Mouse (Mus musculus) lung, embryonic 14.5 days (tissue): ENCODE results near the gene Cbr1. TPM values are rescaled to one million over a fixed set of nuclear protein-coding genes. Genes with fewer than 3 reads are reported as not detected.

Source experiments
- ATAC-seq: fragments of 200-750 bp; cut with Nextera tagmentation; 2 replicates; pipeline ENCODE4 v1.8.0; 2017; ENCODE audit warnings: mild to moderate bottlenecking, moderate TSS enrichment, moderate library complexity; ENCODE audit not compliant: insufficient read depth
- DNase-seq: peaks from one replicate; pipeline ENCODE4 v3.0.0-alpha.2; 2015
- H3K27ac ChIP-seq: fragments of 300-500 bp; sonication (generic); 2 replicates; pipeline ENCODE4 v1.5.1; 2014; ENCODE audit warnings: low read depth, mild to moderate bottlenecking, moderate library complexity
- H3K27me3 ChIP-seq: fragments of 300-500 bp; sonication (generic); 2 replicates; pipeline ENCODE4 v1.6.1; 2014; ENCODE audit warnings: low read length, control low read depth; ENCODE audit not compliant: insufficient read depth
- H3K36me3 ChIP-seq: fragments of 300-500 bp; sonication (generic); 2 replicates; pipeline ENCODE4 v1.6.1; 2014; ENCODE audit warnings: control low read depth; ENCODE audit not compliant: insufficient read depth
- H3K4me1 ChIP-seq: fragments of 300-500 bp; sonication (generic); 2 replicates; pipeline ENCODE4 v1.6.1; 2014; ENCODE audit warnings: antibody characterized with exemption, control low read depth; ENCODE audit not compliant: insufficient read depth
- H3K4me2 ChIP-seq: fragments of 300-500 bp; sonication (generic); 2 replicates; pipeline ENCODE4 v1.6.1; 2014; ENCODE audit warnings: mild to moderate bottlenecking
- H3K4me3 ChIP-seq: fragments of 300-500 bp; sonication (generic); 2 replicates; pipeline ENCODE4 v1.5.1; 2014; ENCODE audit warnings: low read depth, low read length
- H3K9ac ChIP-seq: fragments of 300-500 bp; sonication (generic); 2 replicates; pipeline ENCODE4 v1.6.1; 2014
- H3K9me3 ChIP-seq: fragments of 300-500 bp; sonication (generic); 2 replicates; pipeline ENCODE4 v1.6.1; 2016; ENCODE audit warnings: low read depth, low read length, control low read depth
- CTCF ChIP-seq: IDR thresholded peaks from 2 replicates; pipeline ENCODE4 v1.5.1; 2016; ENCODE audit warnings: antibody characterized with exemption, low read depth
- WGBS: fragments of 180-500 bp; shearing (Covaris S2); extraction: QIAGEN DNeasy Blood & Tissue Kit; methylation state at CpG from one replicate; pipeline ENCODE4 v1.1.7; 2014; 5-methylcytosine and 5-hydroxymethylcytosine counted together
- polyA plus RNA-seq: library from polyadenylated mRNA; unstranded; fragments of >200 nt; fragmentation: Nextera tagmentation; extraction: Ambion mirVana; gene quantifications from 2 replicates; pipeline ENCODE4 v1.2.1, GENCODE M21; 2014

The Cbr1 gene
- polyA plus RNA-seq, 1 experiment from 2014 or later = 94.3 TPM

DNA sequence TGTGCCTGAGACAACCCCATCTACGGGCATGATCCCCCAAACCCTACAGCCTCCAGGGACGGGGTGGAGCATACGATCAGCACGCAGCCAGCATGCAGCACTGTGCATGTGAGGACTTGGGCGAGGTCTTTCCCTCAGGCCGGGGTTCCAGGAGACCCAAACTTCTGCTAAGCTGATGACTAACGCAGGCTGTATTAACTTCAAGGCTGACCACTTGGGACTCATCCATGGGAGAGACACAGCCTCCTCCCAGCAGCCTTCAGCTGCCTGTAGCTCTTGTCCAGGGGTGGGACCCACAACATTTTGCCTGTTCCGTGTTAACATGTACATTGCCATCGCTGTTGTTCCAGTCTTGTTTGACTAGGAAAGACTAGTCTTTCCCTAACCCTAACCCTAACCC is 8.1 kb upstream of the Cbr1 start:
- H3K4me1 ChIP-seq = no peaks in the 10 kb centered on the region
- no peak overlapping the region for H3K27ac ChIP-seq
- TF ChIP-seq CTCF = no peak
- WGBS = 90% methylated on average over 9 of the region's 9 CpGs
- no peak overlapping the region for H3K4me3 ChIP-seq
- no peak for DNase-seq
- no peaks in the 10 kb centered on the region for H3K9me3 ChIP-seq
- H3K9ac ChIP-seq = no peak overlapping the region
- no peak for ATAC-seq
- no peaks in the 10 kb centered on the region for H3K27me3 ChIP-seq
- no peak overlapping the region for H3K4me2 ChIP-seq
- peaks cover 20% of the 10 kb centered on the region; the same call in 1 of the 2 replicates for H3K36me3 ChIP-seq

GRCm38 (mm10) chr16:93599461-93599860 is 6.2 kb upstream of the Cbr1 start:
- H3K9me3 ChIP-seq = no peaks in the 10 kb centered on the region
- TF ChIP-seq CTCF = no peak
- H3K27me3 ChIP-seq = no peaks in the 10 kb centered on the region
- WGBS = 85% methylated on average over 6 of the region's 6 CpGs
- H3K9ac ChIP-seq = no peak overlapping the region
- ATAC-seq (no peak), DNase-seq (no peak)
- H3K4me1 ChIP-seq = peaks cover 2% of the 10 kb centered on the region; the same call in 1 of the 2 replicates
- H3K36me3 ChIP-seq = peaks cover 13% of the 10 kb centered on the region; the same call in 1 of the 2 replicates
- H3K4me3 ChIP-seq = no peak overlapping the region
- no peak overlapping the region for H3K27ac ChIP-seq
- no peak overlapping the region for H3K4me2 ChIP-seq

DNA sequence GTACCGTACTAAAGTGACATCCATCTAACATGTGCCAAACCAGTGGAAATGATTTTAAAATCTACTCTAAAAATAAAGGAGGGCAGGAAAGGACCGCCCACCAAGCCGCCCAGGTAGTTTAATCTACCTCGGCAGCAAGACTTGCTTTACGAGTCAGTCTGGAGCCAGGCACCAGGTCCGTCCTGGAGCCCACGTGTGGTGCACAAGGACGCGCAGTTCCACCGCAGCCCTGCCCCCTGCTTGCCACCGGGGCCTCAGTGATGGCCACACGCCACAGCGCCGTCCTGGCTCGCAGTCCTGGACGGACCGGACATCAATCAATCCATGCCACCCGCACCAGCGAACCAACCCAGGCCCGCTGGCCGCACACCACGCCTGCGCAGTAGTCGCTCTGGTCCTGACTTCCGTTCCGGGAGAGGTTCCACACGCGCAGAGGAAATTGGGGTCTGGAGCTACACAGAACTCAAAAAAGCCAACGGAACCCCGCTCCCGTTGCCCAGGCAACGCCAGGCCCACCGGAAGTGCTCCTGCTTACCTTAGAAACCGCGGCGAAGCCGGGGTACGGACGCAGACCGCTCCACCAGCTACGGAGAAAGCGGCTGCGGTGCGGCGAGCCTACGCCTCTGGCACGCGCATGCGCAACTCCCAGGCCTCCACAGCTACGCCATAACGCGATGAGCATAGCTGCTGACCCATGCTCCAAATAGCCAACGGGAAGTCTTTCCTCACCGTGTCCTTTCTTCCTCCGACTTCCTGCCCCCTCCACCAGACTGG is 2.0 kb upstream of the Cbr1 start, which contains the start of gene Setd4:
Setd4 (minus strand) TSS at position 625 of the 774 bp plus-strand sequence.
- H3K27me3 ChIP-seq = no peaks in the 10 kb centered on the region
- 1% methylated on average over 55 of the region's 55 CpGs for WGBS
- H3K4me3 ChIP-seq = peak within 1 kb of the TSS; percentile 58
- TF ChIP-seq CTCF = peak; percentile 19; the same call in 1 of the 2 replicates
- peak; percentile 97 for DNase-seq
- H3K9me3 ChIP-seq = no peaks in the 10 kb centered on the region
- peak within 1 kb of the TSS; percentile 96 for H3K27ac ChIP-seq
- peak within 1 kb of the TSS; percentile 79 for H3K9ac ChIP-seq
- peak within 1 kb of the TSS; percentile 82 for H3K4me2 ChIP-seq
- 0 out of 2 replicates have a peak, but pooled peaks cover 2% of the 10 kb centered on the region for H3K36me3 ChIP-seq
- peaks cover 4% of the 10 kb centered on the region; the same call in 1 of the 2 replicates for H3K4me1 ChIP-seq
- ATAC-seq = peak; percentile 92

DNA sequence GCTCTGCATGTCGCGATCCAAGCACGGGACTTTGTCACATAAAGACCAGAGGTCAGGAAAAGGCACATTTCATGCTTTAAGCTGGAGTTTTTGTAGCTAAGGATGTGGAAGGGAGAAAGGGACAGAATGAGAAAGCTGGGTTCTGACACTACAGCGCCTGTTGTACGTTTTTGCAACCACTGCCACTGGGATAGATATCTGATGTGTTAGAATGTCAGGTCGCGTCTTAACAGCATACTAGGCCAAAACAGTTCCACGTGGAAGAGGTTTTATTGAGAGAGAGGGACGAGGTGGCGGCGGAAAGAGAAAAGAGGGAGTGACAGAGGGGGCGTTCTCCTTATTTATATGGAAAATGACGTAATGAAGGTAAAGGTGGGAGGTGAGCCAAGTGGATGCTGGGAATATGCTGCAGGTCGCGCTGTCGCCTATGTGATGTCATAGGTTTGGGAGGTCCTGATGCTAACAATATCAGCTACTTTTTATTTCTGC is 1.1 kb upstream of the Cbr1 start:
- Histone ChIP-seq H3K27me3 (no peaks in the 10 kb centered on the region), H3K9me3 (no peaks in the 10 kb centered on the region), H3K9ac (peak overlapping the region; percentile 79), H3K4me1 (peaks cover 4% of the 10 kb centered on the region; the same call in 1 of the 2 replicates), H3K27ac (peak overlapping the region; percentile 96), H3K4me2 (peak overlapping the region; percentile 82), H3K36me3 (peaks cover 1% of the 10 kb centered on the region; the same call in 1 of the 2 replicates), H3K4me3 (peak overlapping the region; percentile 58)
- ATAC-seq (no peak), DNase-seq (peak; percentile 61)
- WGBS = 8% methylated on average over 16 of the region's 16 CpGs
- no peak for TF ChIP-seq CTCF

GRCm38 (mm10) chr16:93606146-93606545 is 493 bp downstream of the Cbr1 start:
- no peak for TF ChIP-seq CTCF
- WGBS = 86% methylated on average over 7 of the region's 7 CpGs
- peaks cover 17% of the 10 kb centered on the region for H3K36me3 ChIP-seq
- H3K27ac ChIP-seq = no peak overlapping the region
- no peak overlapping the region for H3K4me3 ChIP-seq
- H3K4me1 ChIP-seq = peaks cover 4% of the 10 kb centered on the region; the same call in 1 of the 2 replicates
- no peak overlapping the region for H3K9ac ChIP-seq
- H3K9me3 ChIP-seq = no peaks in the 10 kb centered on the region
- DNase-seq (no peak), ATAC-seq (no peak)
- no peak overlapping the region for H3K4me2 ChIP-seq
- no peaks in the 10 kb centered on the region for H3K27me3 ChIP-seq

GRCm38 (mm10) chr16:93607669-93608101 is 2.0 kb downstream of the Cbr1 start:
- DNase-seq (peak; percentile 94), ATAC-seq (peak; percentile 32)
- no peaks in the 10 kb centered on the region for H3K27me3 ChIP-seq
- H3K27ac ChIP-seq = peak overlapping the region; percentile 65
- no peaks in the 10 kb centered on the region for H3K9me3 ChIP-seq
- no peak for TF ChIP-seq CTCF
- H3K4me3 ChIP-seq = peak overlapping the region; percentile 67
- H3K9ac ChIP-seq = peak overlapping the region; percentile 75
- H3K4me2 ChIP-seq = peak overlapping the region; percentile 88
- H3K4me1 ChIP-seq = peaks cover 4% of the 10 kb centered on the region; the same call in 1 of the 2 replicates
- under 1% methylated on average over 32 of the region's 32 CpGs for WGBS
- peaks cover 18% of the 10 kb centered on the region for H3K36me3 ChIP-seq

- no peaks in the 10 kb centered on the region for H3K9me3 ChIP-seq
- H3K4me1 ChIP-seq = peaks cover 4% of the 10 kb centered on the region; the same call in 1 of the 2 replicates
- peak overlapping the region; percentile 67 for H3K4me3 ChIP-seq
- ATAC-seq (no peak), DNase-seq (no peak)
- H3K36me3 ChIP-seq = peaks cover 18% of the 10 kb centered on the region
- no peaks in the 10 kb centered on the region for H3K27me3 ChIP-seq
- H3K4me2 ChIP-seq = peak overlapping the region; percentile 88
- 57% methylated on average over 7 of the region's 8 CpGs for WGBS
- no peak for TF ChIP-seq CTCF
- H3K9ac ChIP-seq = peak overlapping the region; percentile 75; the same call in 1 of the 2 replicates
- no peak overlapping the region for H3K27ac ChIP-seq
These were observed 3.1 kb downstream of the Cbr1 start for GRCm38 (mm10) chr16:93608731-93609130.
